Mouse (Mus musculus) left cerebral cortex, adult 2 months (tissue): ENCODE measurements around the gene Ogg1. TPM values are rescaled to one million over a fixed set of nuclear protein-coding genes. Genes with fewer than 3 reads are reported as not detected.

Experiments used
- DNase-seq, 2 experiments: peaks; one replicate each; pipeline ENCODE4 v3.0.0; 2021 to 2022; ENCODE audit warnings: low spot score in 2 of 2, mixed read lengths in 1 of 2; ENCODE audit errors: extremely low spot score in 1 of 2
- H3K27ac ChIP-seq: fragments of 200-600 bp; 2 replicates; pipeline ENCODE4 v1.8.1; 2022
- H3K4me3 ChIP-seq: fragments of 200-600 bp; 2 replicates; pipeline ENCODE4 v1.8.1; 2022
- CTCF ChIP-seq: fragments of 200-600 bp; IDR thresholded peaks from 2 replicates; pipeline ENCODE4 v1.8.1; 2022; ENCODE audit warnings: antibody characterized with exemption, mild to moderate bottlenecking, moderate library complexity
- intact Hi-C: fragments of 180-260 bp; cut with DNase I; formaldehyde crosslinking; loops from one replicate; pipeline ENCODE4 v1.15.1; 2025
- total RNA-seq, 2 experiments: library from RNA; stranded (reverse); gene quantifications; 2 replicates each; pipeline ENCODE4 v1.2.3; 2021

Gene Ogg1
- total RNA-seq, 2 experiments from 2014 or later: 6.1 to 7.6 TPM

DNA sequence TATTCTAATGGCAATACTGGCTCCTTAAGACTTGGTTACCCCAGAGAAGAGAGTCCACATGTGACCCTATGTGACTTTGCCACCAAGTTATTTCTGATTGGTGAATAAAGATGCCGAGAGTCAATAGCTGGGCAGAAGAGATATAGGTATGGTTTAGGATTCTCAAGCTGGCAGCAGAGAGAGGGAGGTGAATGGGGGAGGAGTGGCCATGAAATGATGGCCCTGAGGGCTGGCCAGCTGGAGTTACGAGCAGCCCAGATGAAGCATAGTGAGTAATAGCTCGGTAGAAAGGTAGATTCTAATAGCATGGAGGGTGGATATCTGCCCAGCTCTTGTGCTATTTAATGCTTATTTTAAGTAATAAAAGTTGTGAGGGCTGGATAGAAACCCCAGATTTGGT lies 26.0 kb downstream of the Ogg1 start:
- intact Hi-C loops: no loop called here
- no peak for DNase-seq
- no peak for TF ChIP-seq CTCF
- Histone ChIP-seq H3K4me3 (no peak overlapping the region), H3K27ac (no peak overlapping the region)

DNA sequence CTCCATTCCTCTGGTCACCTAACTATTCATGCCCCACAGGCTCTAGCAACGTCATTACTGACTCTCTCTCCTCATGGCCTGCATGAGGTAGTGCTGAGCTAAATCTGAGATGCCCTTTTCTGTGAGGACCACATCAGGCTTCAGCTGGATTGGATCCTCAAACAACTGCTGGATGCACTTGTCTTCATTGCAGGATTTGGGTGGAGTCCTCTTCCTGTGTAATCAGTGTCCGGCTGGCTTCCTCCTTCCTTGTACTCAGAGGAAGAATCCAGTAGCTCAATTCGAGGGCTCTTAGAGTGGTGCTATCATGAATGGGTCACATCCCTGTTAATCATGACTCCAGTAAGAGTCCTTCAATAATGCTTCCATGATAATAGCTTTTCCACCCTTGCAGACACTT lies 26.9 kb downstream of the Ogg1 start:
- H3K27ac ChIP-seq: no peak overlapping the region
- intact Hi-C loops: no loop called here
- no peak for TF ChIP-seq CTCF
- no peak for DNase-seq
- no peak overlapping the region for H3K4me3 ChIP-seq

DNA sequence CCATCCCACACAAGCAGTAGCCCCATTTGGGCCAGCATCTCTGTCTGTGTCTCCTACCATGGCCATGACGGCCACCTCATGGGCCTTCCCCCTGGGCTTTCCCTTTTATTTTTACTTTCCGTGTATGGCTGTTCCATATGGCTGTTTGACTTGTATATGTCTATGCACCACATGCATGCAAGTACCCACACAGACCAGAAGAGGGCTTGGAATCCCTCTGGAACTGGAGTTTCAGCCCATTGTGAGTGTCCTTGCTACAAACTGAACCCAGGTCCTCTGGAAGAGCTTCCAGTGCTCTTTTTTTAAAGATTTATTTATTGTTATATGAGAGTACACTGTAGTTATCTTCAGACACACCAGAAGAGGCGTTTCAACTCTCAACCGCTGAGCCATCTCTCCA lies 34.7 kb downstream of the Ogg1 start:
- intact Hi-C loops: no loop called here
- TF ChIP-seq CTCF: no peak; the same call in 1 of the 2 replicates
- DNase-seq: no peak
- H3K4me3 ChIP-seq: no peak overlapping the region
- H3K27ac ChIP-seq: no peak overlapping the region

DNA sequence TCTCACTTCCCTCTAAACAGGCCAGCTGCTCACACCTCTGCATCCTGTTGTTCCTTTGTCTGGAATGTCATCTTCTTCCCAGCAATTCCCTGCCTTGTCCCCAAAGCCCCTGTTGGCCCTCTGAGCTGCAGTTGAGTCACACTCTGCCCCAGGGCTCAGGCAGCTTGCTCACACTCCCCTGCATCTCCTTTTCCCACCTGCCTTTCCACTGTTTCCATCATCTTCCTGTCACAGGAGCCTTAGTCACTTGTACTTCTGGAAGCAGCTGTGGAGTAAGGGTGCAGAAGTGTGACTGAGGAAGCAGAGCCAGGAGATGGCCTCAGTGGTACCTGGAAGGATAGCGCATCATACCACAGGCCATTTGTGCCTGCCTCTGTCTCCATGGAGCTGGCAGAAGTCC lies 35.5 kb downstream of the Ogg1 start:
- no peak for TF ChIP-seq CTCF
- no peak for DNase-seq
- Histone ChIP-seq H3K27ac (no peak overlapping the region), H3K4me3 (no peak overlapping the region)
- intact Hi-C loops: no loop called here

DNA sequence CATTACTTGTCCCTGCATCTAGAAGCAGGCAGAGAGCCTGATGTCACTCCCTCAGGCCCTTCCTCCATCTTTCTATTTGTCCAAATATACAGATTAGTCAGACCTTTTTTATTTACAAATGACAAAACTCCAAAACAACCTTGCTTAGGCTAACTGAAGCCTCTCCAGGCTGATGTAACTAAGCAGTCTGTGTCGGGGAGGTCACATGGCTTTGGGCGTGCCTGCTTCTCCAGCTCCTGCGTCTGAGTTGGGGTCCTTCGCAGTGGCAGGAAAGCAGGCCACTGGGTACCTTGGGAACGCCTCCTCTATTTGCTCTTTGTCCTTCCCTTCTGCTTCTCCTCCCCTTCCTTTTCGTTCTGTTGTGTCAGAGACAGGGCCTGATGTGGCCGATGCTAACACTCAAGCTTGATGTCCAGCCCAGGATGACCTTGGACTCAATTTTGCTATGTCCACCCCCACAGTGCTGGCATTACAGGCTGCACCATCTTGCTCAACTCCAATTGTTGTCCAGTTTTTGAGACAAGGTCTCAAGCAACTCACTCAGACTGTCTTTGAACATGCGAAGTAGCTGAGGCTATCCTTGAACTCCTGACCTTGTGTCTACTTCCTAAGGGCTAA lies 37.9 kb downstream of the Ogg1 start:
- TF ChIP-seq CTCF: no peak
- DNase-seq: no peak
- intact Hi-C loops: no loop called here
- Histone ChIP-seq H3K4me3 (no peak overlapping the region), H3K27ac (no peak overlapping the region)

DNA sequence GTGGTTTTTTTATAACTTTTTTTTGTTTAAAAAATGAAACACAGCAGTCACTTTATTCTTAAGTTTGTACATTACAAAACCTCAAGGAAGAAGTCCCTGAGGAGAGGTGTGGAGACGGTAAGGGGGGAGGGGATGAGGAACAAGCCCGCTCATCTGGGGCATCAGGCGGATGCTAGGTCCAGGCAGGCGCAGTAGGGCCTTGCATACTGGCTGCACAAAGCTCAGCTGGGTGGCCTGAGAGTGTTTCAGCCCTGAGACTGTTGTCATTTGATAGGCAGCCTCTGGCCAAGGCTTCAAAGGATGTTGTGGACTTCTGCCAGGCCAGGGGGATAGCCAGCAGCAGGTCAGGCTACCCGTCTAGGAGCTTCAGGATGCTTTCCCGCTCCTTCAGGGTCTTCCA lies 39.9 kb downstream of the Ogg1 start:
- no peak for DNase-seq
- TF ChIP-seq CTCF: no peak
- Histone ChIP-seq H3K4me3 (no peak overlapping the region), H3K27ac (no peak overlapping the region)
- intact Hi-C loops: no loop called here

DNA sequence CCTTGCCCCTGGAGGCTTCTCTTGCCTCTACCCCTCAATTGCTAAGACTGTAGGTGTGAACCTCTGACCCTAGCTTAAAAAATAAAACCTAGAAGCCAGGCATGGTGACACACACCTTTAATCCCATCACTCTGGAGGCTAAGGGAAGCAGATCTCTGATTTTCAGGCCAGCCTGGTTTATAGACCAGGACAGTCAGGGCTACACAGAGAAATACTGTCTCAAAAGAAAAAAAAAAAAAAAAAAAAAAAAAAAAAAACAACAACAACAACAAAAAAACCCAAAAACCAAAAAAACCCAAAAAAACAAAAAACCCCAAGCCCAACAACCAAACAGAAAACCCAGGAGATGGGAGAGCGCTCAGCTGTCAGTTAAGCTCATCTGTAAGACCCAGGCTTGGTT lies 40.8 kb downstream of the Ogg1 start:
- TF ChIP-seq CTCF: no peak
- intact Hi-C loops: no loop called here
- H3K4me3 ChIP-seq: no peak overlapping the region
- no peak overlapping the region for H3K27ac ChIP-seq
- no peak for DNase-seq

DNA sequence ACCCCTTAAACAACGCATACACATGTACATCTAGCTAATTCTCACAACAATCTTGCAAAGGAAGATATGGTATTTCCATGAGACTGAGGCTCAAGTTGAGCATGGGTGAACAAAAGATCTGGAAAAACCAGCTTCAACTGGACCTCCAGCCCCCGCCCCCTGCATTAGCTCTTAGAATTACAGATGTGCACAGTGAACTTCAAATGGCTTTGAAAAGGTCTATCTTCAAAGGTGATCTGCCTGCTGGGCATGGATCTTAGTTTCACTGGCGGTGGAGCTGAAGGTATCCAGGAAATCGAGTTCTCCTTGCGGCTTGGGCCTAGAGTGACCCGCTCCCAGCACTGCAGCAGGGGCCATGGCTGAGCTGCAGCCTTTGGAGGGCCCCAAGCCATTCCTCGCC lies 41.4 kb downstream of the Ogg1 start:
- intact Hi-C loops: no loop called here
- no peak for TF ChIP-seq CTCF
- DNase-seq: no peak
- Histone ChIP-seq H3K27ac (no peak overlapping the region), H3K4me3 (no peak overlapping the region)

DNA sequence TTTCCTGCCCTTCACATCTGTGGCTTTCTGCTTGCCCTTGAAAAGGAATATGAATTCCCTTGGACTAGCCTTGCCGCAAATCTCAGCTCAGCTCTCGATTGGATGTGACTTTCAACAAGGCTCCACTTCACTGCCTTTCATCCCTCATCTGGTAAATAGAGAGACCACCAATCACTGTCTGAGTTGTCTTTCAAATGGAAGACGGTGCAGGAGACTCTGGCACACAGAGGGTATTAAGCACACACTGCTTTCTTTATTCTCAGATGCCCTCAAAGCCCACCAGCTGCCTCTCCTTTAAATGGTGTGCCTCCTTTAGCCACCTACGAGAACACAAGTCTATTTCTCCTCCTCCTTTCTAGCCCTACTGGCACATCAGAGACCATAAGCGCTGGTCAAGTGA lies 41.8 kb downstream of the Ogg1 start:
- intact Hi-C loops: no loop called here

DNA sequence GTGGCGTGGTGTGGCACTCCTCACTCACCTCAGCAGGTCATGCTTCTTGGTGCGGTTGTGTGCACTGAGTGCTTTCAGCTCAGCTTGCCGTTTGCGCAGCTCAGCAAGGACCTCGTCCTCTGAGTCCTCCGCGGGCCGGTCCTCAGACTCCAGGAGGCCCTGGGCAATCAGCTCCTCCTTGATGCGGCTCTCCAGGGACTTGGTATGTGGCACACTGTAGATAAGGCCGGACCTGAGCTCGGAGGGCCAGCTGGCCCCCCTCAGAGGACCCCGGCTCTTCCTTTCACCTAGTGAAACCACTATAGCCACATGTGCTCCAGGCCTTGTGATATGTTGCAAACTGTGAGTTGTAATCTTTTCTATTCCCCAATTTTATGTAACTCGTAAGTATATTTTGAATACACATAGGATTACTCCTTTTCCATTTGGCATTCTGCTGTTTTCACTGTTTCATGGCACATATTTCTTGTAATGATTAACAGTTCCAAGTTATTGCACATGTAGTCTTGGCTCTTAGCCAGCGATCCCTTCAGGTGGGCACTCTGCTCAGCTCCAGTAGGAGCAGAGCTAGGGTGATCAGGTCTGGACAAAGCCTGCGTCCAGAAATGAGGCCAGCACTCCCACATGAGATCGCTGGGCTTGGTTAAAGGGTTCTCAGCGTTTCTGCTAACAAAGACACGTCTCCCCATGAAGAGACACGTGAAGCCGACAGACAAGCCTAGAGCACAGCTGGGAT lies 43.6 kb downstream of the Ogg1 start:
- TF ChIP-seq CTCF: no peak
- no peak overlapping the region for H3K27ac ChIP-seq
- intact Hi-C loops: no loop called here
- no peak overlapping the region for H3K4me3 ChIP-seq
- DNase-seq: no peak

More for the DNA sequence above, 41.8 kb downstream of the Ogg1 start:
- H3K4me3 ChIP-seq: no peak overlapping the region
- DNase-seq: no peak
- no peak overlapping the region for H3K27ac ChIP-seq
- TF ChIP-seq CTCF: no peak

DNA sequence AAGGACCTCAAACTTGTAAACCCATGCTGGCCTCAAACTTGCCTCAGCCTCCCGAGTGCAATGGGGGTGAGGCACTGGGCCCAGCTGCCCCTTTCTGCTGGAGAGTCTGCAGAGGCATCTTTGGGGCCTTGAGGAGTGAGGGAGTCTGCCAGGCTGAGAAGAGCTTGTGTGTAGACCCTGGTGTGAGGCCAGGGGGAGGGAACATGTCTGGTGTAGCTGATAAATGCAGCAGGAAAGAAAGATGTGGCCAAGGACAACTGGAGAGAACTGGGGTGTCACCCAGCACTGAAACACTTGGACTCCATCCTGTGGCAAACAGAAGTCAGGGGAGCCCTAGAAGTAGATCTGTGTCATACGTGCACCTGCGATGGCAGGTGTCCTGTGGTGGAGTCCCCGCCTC lies 46.7 kb downstream of the Ogg1 start:
- H3K4me3 ChIP-seq: no peak overlapping the region
- intact Hi-C loops: no loop called here
- no peak for TF ChIP-seq CTCF
- DNase-seq: no peak
- H3K27ac ChIP-seq: no peak overlapping the region

DNA sequence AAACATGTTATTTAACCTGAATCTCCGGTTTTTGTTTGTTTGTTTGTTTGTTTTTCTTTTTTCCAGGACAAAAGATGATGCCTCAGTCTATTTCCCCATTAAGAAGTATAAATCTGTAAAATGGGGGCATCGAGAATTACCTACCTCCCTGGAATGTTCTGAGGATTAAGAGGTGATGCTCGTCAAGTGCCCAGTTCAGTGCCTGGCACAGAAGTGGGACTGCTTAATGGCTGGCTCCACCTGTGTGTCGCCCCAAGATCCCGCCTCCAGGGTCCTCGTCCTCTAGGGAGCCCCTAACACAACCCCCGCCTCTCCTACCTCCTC lies 50.4 kb downstream of the Ogg1 start:
- intact Hi-C loops: loop anchor here (2.0 to 5.0 kb wide), 3 partner anchors 32 to 330 kb away; partner anchors contain the start of genes Mtmr14 and Thumpd3
- TF ChIP-seq CTCF: no peak
- Histone ChIP-seq H3K27ac (peak overlapping the region; percentile 100), H3K4me3 (peak overlapping the region; percentile 93)
- DNase-seq: no peak
